Mouse (Mus musculus) MEL (cell line): Measurements from ENCODE around the gene Myh7.

ENCODE experiments used
- CTCF ChIP-seq, 3 experiments: IDR thresholded peaks in 2 of 3; conservative IDR thresholded peaks in 1 of 3; 2 replicates each; pipeline ENCODE4 v1.5.1; 2011 to 2012; ENCODE audit warnings: low read length in 3 of 3, low read depth in 2 of 3, mild to moderate bottlenecking in 2 of 3, improper control_type of control experiment in 1 of 3, inconsistent platforms in 1 of 3, mixed read lengths in 1 of 3, moderate library complexity in 1 of 3; ENCODE audit not compliant: control insufficient read depth in 1 of 3, insufficient read depth in 1 of 3, poor library complexity in 1 of 3, severe bottlenecking in 1 of 3
- USF2 ChIP-seq, 2 experiments: IDR thresholded peaks; 2 replicates each; pipeline ENCODE4 v1.6.1; 2011 to 2012; ENCODE audit warnings: improper control_type of control experiment in 2 of 2, low read length in 2 of 2, borderline replicate concordance in 1 of 2, inconsistent platforms in 1 of 2, low read depth in 1 of 2, mild to moderate bottlenecking in 1 of 2; ENCODE audit not compliant: insufficient read depth in 1 of 2

- TF ChIP-seq USF2 (IDR thresholded peaks at IDR 0.05; ENCODE audit: borderline replicate concordance in 1 of 2, insufficient read depth in 1 of 2, low read depth in 1 of 2, low read length in 2 of 2) (no peak), CTCF (IDR thresholded peaks at IDR 0.05 in 2 of 3, conservative IDR thresholded peaks at IDR 0.05 in 1 of 3; ENCODE audit: control insufficient read depth in 1 of 3, insufficient read depth in 1 of 3, low read depth in 2 of 3, low read length in 3 of 3, poor library complexity in 1 of 3, severe bottlenecking in 1 of 3) (no peak)
Measured at GRCm38 (mm10) chr14:54992196-54992595, 2.2 kb downstream of the Myh7 start.
